In genomic region chr16:64524051-64524645, GRCm38 (mm10) we compare ENCODE assay signal across 22 mouse cellular contexts.
A peak's percentile ranks its signal among the peaks of the same experiment; 100 is the strongest.
DNase-seq lines count a peak whose midpoint lies in the region; ATAC-seq and TF ChIP-seq lines count a peak whose summit lies in the region.
"Had no signal": no experiment of that assay in that cellular context is flagged by ENCODE, and none has a peak within 500 bp of the region (broad histone marks: within the 10 kb centered on the region; RNA-seq: fewer than 3 reads in every experiment).

No protein-coding gene starts in this region.

- no peak for ATAC-seq in embryonic facial prominence, embryonic 14.5 days (ENCODE audit: low read depth)
- peak; percentile 88 for ATAC-seq in hindbrain, embryonic 16.5 days
- ATAC-seq in midbrain, postnatal 0 days (ENCODE audit: low FRiP score) = no peak
- no peak for ATAC-seq in megakaryocyte progenitor cell, adult 5-6 weeks (replicated peaks; ENCODE audit: poor library complexity)
- no peak for ATAC-seq in liver, postnatal 0 days

- TF ChIP-seq EP300 in liver, postnatal 0 days (IDR thresholded peaks at IDR 0.05; ENCODE audit: low read depth) = no peak

- H3K9ac ChIP-seq in embryonic facial prominence, embryonic 14.5 days (ENCODE audit: low read depth, low read length) = no peak overlapping the region
- H3K9ac ChIP-seq in hindbrain, embryonic 16.5 days (ENCODE audit: low read depth, low read length) = no peak overlapping the region
- H3K9ac ChIP-seq in midbrain, postnatal 0 days (replicated peaks; ENCODE audit: low read length, poor library complexity, severe bottlenecking) = no peak overlapping the region
- H3K9ac ChIP-seq in liver, postnatal 0 days (replicated peaks) = no peak overlapping the region
- H3K9ac ChIP-seq: kidney, embryonic 15.5 days; lung, embryonic 14.5 days; stomach, embryonic 15.5 days had no signal

- H3K4me3 ChIP-seq in embryonic facial prominence, embryonic 14.5 days (ENCODE audit: low read depth, low read length) = no peak overlapping the region
- H3K4me3 ChIP-seq in embryonic facial prominence, embryonic 10.5 days = no peak overlapping the region
- no peak overlapping the region for H3K4me3 ChIP-seq in hindbrain, embryonic 16.5 days (ENCODE audit: low read length)
- no peak overlapping the region for H3K4me3 ChIP-seq in midbrain, postnatal 0 days (ENCODE audit: low read depth, low read length)
- H3K4me3 ChIP-seq in liver, postnatal 0 days (ENCODE audit: low read depth, low read length) = no peak overlapping the region
- H3K4me3 ChIP-seq: erythroblast, embryonic 14.5 days; heart, embryonic 10.5 days; kidney, embryonic 15.5 days; stomach, embryonic 15.5 days had no signal

- TF ChIP-seq POLR2A in brain, embryonic 14.5 days (IDR thresholded peaks at IDR 0.05; ENCODE audit: borderline replicate concordance, extremely low read depth, insufficient read depth, insufficient read length, poor library complexity, severe bottlenecking) = no peak

- no peak overlapping the region for H3K4me2 ChIP-seq in embryonic facial prominence, embryonic 14.5 days (ENCODE audit: low read depth, low read length)
- no peak overlapping the region for H3K4me2 ChIP-seq in hindbrain, embryonic 16.5 days (ENCODE audit: low read length)
- no peak overlapping the region for H3K4me2 ChIP-seq in midbrain, postnatal 0 days (ENCODE audit: low read depth, low read length, poor library complexity, severe bottlenecking)
- no peak overlapping the region for H3K4me2 ChIP-seq in liver, postnatal 0 days (ENCODE audit: low read depth, low read length)
- H3K4me2 ChIP-seq: kidney, embryonic 15.5 days; liver, embryonic 11.5 days; lung, embryonic 14.5 days; stomach, embryonic 15.5 days had no signal

- peak; percentile 23 for DNase-seq in embryonic facial prominence, embryonic 14.5 days (ENCODE audit: low spot score)
- no peak for DNase-seq in embryonic facial prominence, embryonic 10.5 days (ENCODE audit: low spot score)
- peak; percentile 58 for DNase-seq in brain, embryonic 14.5 days (ENCODE audit: low read depth)
- peak; percentile 22 for DNase-seq in midbrain, postnatal 0 days (ENCODE audit: low spot score)
- DNase-seq in urinary bladder, postnatal 36 days (ENCODE audit: low spot score in 2 of 2) = no peak
- no peak for DNase-seq in liver, postnatal 0 days
- DNase-seq: adrenal gland, adult 8-10 months; cerebellum, adult 11-12 months; gastrocnemius, postnatal 25 days; heart, postnatal 14 days; layer of hippocampus, postnatal 36 days; lung, embryonic 14.5 days; lung, postnatal 4 days; right cerebral cortex, postnatal 14 days; thymus, adult 2 months had no signal

- no peaks in the 10 kb centered on the region for H3K36me3 ChIP-seq in embryonic facial prominence, embryonic 14.5 days (ENCODE audit: control insufficient read depth, insufficient read depth, low read length)
- no peaks in the 10 kb centered on the region for H3K36me3 ChIP-seq in embryonic facial prominence, embryonic 10.5 days (replicated peaks)
- no peaks in the 10 kb centered on the region for H3K36me3 ChIP-seq in hindbrain, embryonic 16.5 days (ENCODE audit: control insufficient read depth, insufficient read depth, low read length)
- no peaks in the 10 kb centered on the region for H3K36me3 ChIP-seq in midbrain, postnatal 0 days (ENCODE audit: insufficient read depth, low read length)
- no peaks in the 10 kb centered on the region for H3K36me3 ChIP-seq in liver, postnatal 0 days (replicated peaks; ENCODE audit: insufficient read depth, low read length)
- H3K36me3 ChIP-seq: heart, embryonic 10.5 days; kidney, embryonic 15.5 days; stomach, embryonic 15.5 days had no signal

- WGBS in embryonic facial prominence, embryonic 14.5 days = 45% methylated on average over 5 of the region's 5 CpGs
- 57% methylated on average over 5 of the region's 5 CpGs for WGBS in embryonic facial prominence, embryonic 10.5 days
- WGBS in hindbrain, embryonic 16.5 days = 26% methylated on average over 5 of the region's 5 CpGs
- 26% methylated on average over 5 of the region's 5 CpGs for WGBS in midbrain, postnatal 0 days
- 63% methylated on average over 5 of the region's 5 CpGs for WGBS in liver, postnatal 0 days (ENCODE audit: insufficient replicate concordance)

- H3K27me3 ChIP-seq in embryonic facial prominence, embryonic 14.5 days (replicated peaks; ENCODE audit: control insufficient read depth, insufficient read depth, low read length) = no peaks in the 10 kb centered on the region
- no peaks in the 10 kb centered on the region for H3K27me3 ChIP-seq in embryonic facial prominence, embryonic 10.5 days (replicated peaks; ENCODE audit: low read depth, poor library complexity, severe bottlenecking)
- H3K27me3 ChIP-seq in hindbrain, embryonic 16.5 days (replicated peaks; ENCODE audit: control insufficient read depth, insufficient read depth, low read length) = no peaks in the 10 kb centered on the region
- no peaks in the 10 kb centered on the region for H3K27me3 ChIP-seq in midbrain, postnatal 0 days (ENCODE audit: insufficient read depth, low read length)
- no peaks in the 10 kb centered on the region for H3K27me3 ChIP-seq in liver, postnatal 0 days (ENCODE audit: insufficient read depth, low read length)
- H3K27me3 ChIP-seq: kidney, embryonic 15.5 days; stomach, embryonic 15.5 days had no signal

- H3K4me1 ChIP-seq in embryonic facial prominence, embryonic 14.5 days (ENCODE audit: control insufficient read depth, insufficient read depth, low read length) = no peaks in the 10 kb centered on the region
- H3K4me1 ChIP-seq in embryonic facial prominence, embryonic 10.5 days = no peaks in the 10 kb centered on the region
- H3K4me1 ChIP-seq in hindbrain, embryonic 16.5 days (ENCODE audit: control insufficient read depth, insufficient read depth, low read depth, low read length) = no peaks in the 10 kb centered on the region
- no peaks in the 10 kb centered on the region for H3K4me1 ChIP-seq in midbrain, postnatal 0 days (ENCODE audit: insufficient read depth, low read length)
- H3K4me1 ChIP-seq in liver, postnatal 0 days (ENCODE audit: insufficient read depth) = no peaks in the 10 kb centered on the region
- H3K4me1 ChIP-seq: heart, embryonic 10.5 days; kidney, embryonic 15.5 days; stomach, embryonic 15.5 days had no signal

- no peak overlapping the region for H3K27ac ChIP-seq in embryonic facial prominence, embryonic 14.5 days (replicated peaks; ENCODE audit: low read depth, low read length)
- H3K27ac ChIP-seq in embryonic facial prominence, embryonic 10.5 days (replicated peaks) = no peak overlapping the region
- H3K27ac ChIP-seq in hindbrain, embryonic 16.5 days (ENCODE audit: low read depth, low read length) = no peak overlapping the region
- H3K27ac ChIP-seq in midbrain, postnatal 0 days (ENCODE audit: low read depth, low read length) = no peak overlapping the region
- H3K27ac ChIP-seq in liver, postnatal 0 days (ENCODE audit: low read depth) = no peak overlapping the region
- H3K27ac ChIP-seq: heart, embryonic 10.5 days; kidney, embryonic 15.5 days; stomach, embryonic 15.5 days had no signal

- H3K9me3 ChIP-seq in embryonic facial prominence, embryonic 14.5 days (ENCODE audit: control insufficient read depth, low read length) = no peaks in the 10 kb centered on the region
- H3K9me3 ChIP-seq in embryonic facial prominence, embryonic 10.5 days = no peaks in the 10 kb centered on the region
- H3K9me3 ChIP-seq in hindbrain, embryonic 16.5 days (ENCODE audit: control insufficient read depth, low read length) = no peaks in the 10 kb centered on the region
- H3K9me3 ChIP-seq in midbrain, postnatal 0 days (ENCODE audit: low read length) = no peaks in the 10 kb centered on the region
- H3K9me3 ChIP-seq in liver, postnatal 0 days (ENCODE audit: low read length) = no peaks in the 10 kb centered on the region
- H3K9me3 ChIP-seq: heart, embryonic 10.5 days; kidney, embryonic 15.5 days; stomach, embryonic 15.5 days had no signal

- TF ChIP-seq CTCF in brain, embryonic 14.5 days (IDR thresholded peaks at IDR 0.05; ENCODE audit: borderline replicate concordance, extremely low read depth, insufficient read depth, insufficient read length) = no peak
- TF ChIP-seq CTCF in midbrain, postnatal 0 days (IDR thresholded peaks at IDR 0.05) = no peak
- TF ChIP-seq CTCF in liver, postnatal 0 days (IDR thresholded peaks at IDR 0.05; ENCODE audit: low read depth) = no peak

Comparison
In these comparisons a context has a peak if more than half of its experiments do, and no peak if none do; other contexts are left out.
1. DNase-seq: peak in embryonic facial prominence, embryonic 14.5 days (single experiment), brain, embryonic 14.5 days (single experiment) and midbrain, postnatal 0 days (single experiment); none in embryonic facial prominence, embryonic 10.5 days (single experiment), urinary bladder, postnatal 36 days (0 of 2) and liver, postnatal 0 days (single experiment).